Mouse (Mus musculus) liver, adult (tissue): Measurements from ENCODE around the gene Doxl2.

Source experiments
- GATA4 ChIP-seq: IDR thresholded peaks from 2 replicates; pipeline ENCODE4 v1.6.1; 2014; ENCODE audit warnings: mild to moderate bottlenecking, low read length; ENCODE audit not compliant: insufficient replicate concordance

The Doxl2 gene

DNA sequence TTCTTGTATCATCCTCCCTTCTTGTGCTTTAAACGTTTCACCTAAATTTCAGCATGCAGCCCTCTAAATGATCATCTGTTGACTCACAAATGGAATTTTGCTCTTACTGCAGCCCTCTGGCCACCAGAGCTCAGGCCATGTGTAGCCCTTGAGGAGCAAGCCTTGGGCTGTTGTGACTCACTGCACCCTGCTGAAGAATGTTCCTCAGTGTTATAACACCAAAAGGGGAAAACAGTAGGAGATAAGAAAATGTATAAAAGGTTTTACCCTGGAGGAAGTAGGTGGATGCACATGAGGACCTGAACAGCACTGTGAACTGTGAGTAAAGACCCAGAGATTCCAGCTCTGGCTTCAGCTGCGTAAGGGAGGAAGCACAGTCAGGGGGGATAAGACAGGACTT, at the start of gene Doxl2:
Gene Doxl2 (plus strand): TSS at position 301 of the 400 bp plus-strand sequence.
- no peak for TF ChIP-seq GATA4

DNA sequence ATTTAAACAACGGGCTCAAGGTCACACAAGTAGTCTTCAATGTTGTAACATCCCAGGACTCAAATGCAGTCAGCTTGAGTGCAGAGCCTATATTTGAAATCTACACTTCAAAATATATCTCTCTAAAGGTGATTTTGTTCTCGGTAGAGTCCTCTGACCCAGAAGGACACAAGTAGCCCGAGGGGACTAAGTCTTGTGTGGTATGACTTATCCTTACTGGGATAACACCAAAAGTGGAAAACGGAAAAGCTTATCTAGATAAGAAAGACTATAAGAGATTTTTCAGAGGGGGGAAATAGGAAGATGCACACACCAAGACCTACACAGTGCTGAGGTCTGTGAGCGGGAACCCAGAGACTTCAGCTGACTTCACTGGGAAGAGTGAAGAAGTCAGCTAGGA, 45.2 kb upstream of the Doxl2 start, which contains the start of gene 1600015I10Rik:
Gene 1600015I10Rik (plus strand): TSS at position 301 of the 400 bp plus-strand sequence.
- TF ChIP-seq GATA4: no peak

DNA sequence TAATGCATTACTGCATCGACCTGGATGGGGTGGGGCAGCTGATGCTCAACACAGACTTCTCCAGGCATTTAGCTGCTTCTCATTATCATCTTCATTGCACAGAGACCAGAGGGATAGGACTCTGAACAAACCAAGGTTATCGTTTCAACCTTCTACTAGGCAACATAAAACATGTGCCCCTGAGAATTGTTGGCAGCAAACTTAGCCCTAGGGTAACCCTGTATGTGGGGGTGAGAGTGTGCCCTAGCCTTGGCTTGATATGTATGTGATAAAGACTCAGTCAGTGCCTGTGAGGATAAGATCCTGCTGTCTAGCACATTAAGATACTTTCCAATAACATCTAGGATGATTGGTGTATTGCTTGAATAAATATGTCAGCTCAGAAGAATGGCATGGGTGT, 25.2 kb upstream of the Doxl2 start:
- TF ChIP-seq GATA4: no peak

DNA sequence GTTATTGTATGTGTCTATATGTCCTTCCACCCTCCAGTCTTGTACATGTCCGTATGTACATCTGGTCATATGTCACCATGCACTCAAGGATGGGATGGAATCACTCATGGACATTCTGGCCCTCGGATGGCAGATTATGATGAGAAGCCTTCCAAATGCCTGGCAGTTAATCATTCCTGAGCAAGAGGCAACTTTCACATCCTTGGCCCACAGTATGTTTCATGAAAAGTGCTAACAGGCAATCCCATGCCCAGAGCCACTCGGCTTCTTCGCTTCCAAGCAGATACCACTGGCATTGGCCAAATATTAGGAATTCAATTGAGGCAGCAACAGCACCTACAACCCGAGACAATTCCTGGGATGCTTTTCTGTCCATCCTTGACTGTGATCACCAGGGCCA, 24.1 kb upstream of the Doxl2 start:
- TF ChIP-seq GATA4: no peak

DNA sequence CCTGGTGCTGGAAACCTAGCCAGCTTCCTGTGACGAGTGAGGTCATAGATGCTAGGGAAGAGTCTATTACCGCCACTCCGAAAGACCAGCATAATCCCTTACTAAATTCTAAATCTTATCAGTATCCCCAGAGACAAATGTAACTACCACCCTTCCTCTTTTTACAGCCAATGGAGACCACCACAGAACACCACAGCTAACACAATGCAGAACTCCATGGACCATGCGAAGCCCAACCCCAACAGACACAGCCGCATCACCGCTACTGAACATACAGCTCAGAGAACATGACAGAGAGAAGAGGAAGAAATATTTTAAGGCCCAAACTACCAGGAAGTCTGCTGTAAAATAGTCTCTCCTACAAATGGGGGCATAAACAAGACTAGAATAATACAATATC, 23.1 kb upstream of the Doxl2 start:
- TF ChIP-seq GATA4: no peak

DNA sequence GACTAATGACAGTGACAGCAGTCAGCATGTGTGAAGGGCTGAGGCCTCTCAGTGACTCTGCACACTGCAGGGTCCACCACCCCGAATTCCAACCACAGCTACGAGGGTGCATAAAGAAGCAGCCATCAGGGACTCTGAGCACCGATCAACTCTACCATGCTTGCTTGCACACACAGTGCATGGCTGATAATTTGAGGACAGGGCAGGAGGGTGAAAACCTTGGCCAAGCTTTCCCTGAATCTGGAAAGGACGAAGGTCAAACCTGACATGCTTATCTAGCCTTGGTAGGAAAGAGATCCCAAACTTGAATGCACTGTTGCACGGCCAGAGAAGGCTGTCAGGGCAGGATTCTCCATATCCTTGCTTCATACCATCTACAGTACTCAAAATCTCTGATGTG, 21.5 kb upstream of the Doxl2 start:
- TF ChIP-seq GATA4: no peak

DNA sequence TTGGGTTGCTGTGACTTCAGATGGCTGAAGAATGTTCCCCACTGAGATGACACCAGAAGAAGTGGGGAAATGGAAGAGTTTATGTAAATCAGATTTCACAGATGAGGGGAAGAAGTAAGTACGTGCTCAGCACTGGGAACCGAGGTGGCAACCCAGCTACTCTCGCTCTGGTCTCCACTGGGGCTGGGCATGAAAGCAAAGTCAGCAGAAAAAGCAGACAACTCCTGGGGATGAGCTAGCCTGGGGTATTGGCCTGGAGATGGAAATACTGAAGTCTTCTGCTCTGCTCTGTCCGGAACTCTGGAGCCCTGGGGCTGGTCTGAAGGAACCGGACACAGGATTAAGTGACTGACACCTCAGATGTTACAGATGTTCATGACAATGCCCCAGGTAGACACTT, 20.6 kb upstream of the Doxl2 start:
- TF ChIP-seq GATA4: no peak

DNA sequence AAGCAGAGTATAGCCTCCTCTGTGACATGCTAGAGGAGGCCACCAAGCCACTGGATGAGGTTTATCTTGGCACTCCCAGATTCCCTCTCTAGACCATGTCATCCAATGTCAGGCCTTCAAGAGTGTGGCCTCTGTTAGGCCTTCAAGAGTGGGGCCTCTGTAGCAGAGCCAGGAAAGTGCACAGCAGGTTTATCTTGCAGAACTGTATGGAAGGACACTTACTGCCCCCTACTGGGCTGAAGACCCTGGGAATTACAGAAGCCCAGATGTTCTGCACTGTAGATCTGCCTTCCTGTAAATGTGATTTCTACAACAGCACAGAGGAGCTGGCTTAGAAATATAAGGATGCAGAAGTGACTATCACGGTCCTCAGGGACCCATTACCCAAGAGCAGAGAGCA, 19.8 kb upstream of the Doxl2 start:
- TF ChIP-seq GATA4: no peak

DNA sequence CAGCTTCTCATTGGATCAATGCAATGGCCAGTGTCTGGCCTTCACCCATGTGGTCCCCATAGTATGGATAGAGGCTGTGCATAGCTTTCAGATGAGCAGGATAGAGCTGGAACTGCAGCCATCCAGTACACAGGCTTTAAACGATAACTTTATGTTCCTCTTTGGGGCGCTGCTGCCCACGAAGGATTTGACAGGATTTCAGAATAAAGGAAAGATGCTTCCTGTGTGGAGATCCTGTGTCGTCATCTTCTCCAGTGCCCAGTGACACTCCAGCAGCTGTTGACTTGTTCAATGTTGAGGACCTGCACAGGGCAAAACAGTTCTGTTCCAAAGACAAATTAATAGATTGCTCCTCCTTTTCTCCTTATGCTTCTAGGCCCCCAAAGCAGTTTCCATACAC, 18.0 kb upstream of the Doxl2 start:
- TF ChIP-seq GATA4: no peak

DNA sequence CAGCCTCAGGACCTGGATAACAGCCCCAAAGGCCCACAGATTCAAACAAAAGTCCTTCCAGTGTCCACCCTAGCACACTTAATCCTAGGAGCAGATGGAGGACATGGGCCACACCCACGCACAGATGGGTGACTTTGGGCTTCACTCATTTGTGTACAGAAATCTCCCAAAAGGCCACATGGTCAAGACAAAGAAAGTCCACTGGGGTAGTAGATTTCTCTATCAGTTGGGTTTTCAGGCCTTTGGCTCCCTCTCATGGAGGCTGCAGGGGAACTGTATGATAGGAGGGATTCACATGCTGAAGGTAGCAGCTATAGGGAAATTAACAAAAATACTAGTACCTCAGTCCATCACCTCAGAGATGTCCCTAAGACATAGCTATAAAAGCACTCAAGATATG, 16.7 kb upstream of the Doxl2 start:
- no peak for TF ChIP-seq GATA4

DNA sequence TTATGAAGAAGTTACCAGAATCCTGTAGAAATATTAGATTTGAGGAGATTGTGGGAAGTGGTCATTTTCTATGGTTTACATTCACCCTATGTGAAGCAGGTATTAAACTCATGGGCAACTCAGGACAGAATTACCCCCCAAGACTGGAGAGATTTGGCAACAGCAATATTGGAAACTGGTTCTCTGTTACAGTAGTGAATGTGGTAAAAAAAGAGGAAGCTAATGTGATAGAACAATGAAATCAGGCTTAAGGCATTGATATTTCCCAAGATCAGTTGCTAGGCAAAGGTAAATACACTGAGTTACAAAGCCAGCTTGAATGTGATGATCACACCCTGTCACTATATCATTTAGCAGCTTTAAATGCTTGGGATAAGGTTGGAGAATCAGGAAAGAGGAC, 6.9 kb upstream of the Doxl2 start:
- TF ChIP-seq GATA4: no peak

DNA sequence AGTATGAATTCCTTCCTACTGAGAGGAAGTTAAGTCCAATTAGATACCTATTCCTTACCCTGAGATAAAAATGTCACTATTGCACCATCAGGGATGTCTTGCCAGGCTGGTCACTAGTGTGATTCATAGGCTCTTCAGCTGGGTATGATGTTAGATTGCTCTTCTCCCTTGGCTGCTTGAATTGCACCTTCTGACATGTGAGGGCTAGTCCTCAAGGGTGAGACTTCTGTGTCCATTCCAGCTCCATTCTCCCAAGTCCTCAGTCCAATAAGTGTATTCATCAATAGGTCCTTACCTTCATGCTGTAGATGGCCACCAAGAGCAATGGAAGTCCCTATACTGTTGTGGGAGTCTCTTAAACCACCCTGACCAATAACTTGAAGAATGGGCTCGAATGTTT, 4.9 kb downstream of the Doxl2 start:
- TF ChIP-seq GATA4: no peak

DNA sequence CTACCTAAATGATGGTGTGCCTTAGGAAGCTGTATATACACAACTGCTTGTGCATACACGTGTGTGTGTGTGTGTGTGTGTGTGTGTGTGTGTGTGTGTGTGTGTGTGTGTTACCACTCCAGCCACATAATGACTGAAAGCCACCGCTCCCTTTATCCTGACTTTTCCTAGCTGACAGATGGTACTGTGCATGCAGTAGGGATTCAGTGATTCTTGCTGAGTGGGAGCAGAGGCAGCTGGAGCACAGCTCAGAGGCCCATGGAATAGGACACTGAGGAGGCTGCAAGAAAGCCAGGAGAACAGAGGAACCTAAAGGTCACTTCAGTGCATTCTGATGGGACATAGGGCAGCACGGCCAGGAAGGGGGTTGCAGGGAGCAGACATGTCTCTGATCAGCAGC, 7.5 kb downstream of the Doxl2 start:
- no peak for TF ChIP-seq GATA4

DNA sequence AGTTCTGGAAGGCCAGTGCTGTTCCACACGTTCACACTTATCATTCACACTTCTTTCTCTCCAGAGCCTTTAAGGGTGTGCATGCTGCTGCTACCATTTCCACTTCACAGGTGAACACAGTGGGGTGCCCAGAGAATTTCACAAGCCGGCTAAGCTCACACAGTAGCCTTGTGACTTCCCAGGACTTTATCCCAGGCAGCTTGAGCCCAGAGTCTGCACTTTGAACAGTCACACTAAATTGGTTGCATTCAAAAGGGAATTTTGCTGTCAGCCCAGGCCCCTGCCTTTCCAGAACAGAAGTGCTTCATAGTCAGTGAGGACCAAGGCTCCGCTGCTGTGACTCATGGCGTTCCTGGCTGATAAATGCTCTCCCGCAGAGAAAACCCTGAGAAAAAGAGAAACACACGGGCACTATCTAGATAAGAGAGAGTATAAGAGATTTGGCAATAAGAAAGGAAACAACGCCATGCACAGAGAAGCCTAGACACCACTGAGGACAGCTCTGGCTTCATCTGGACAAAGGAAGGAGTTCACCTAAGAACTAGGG, 11.8 kb downstream of the Doxl2 start, which contains the start of gene Svs1:
Gene Svs1 (plus strand): TSS at position 418 of the 547 bp plus-strand sequence.
- no peak for TF ChIP-seq GATA4

DNA sequence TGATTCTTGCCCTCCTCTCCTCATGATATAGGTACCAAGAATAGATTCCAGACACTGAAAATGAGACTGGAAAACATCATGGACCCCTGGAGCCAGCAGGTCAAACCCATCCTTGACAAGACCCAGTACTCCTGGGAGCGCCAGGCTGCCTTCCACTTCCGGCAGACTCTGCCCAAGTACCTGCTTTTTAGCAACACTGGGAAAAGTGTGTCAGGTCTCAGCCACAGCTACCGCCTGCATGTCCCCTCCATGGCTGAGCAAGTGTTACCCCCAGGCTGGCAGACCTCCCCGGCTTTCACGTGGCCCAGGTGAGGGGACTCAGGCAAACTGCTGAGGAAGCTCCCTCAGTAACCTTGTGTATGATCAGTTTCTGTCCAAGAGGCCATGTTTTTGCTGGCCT, 15.2 kb downstream of the Doxl2 start:
- TF ChIP-seq GATA4: no peak

DNA sequence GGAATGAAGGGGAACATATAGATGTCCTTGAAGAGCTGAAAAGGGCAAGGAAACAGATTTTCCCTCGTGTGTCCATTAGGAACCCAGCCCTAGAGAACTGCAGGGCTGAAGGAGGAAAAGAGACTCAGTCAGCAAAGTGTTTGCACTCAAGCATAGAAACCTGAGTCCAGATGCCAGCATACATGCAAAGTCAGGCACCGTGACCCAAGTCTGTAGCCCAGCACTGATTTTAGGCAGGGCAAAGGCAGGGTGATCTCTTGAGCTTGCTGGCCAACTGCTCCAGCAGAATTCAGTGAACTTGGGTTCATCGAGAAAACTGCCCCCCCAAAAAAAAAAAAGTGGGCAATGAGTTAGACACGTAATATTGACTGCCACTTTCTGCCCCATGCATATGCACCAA, 17.2 kb downstream of the Doxl2 start:
- no peak for TF ChIP-seq GATA4

DNA sequence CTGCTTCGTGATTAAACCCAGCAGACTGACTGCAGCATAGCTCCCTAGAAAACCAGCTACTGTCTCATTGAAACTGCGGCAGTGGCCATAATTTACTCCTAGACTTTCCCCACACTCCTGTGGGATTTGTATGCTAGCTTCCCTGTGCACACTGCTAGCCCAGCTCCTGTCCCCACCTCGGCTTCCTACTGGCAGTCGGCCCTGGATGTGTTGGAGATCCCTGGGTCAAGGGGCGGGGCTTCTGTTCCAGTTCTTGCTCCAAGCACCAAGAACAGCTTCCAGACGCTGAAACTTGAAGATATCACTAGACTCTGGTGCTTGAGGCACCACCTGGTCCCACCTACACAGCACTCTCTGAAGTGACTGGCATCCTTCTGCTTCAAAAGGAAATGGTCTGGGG, 23.4 kb downstream of the Doxl2 start:
- no peak for TF ChIP-seq GATA4

DNA sequence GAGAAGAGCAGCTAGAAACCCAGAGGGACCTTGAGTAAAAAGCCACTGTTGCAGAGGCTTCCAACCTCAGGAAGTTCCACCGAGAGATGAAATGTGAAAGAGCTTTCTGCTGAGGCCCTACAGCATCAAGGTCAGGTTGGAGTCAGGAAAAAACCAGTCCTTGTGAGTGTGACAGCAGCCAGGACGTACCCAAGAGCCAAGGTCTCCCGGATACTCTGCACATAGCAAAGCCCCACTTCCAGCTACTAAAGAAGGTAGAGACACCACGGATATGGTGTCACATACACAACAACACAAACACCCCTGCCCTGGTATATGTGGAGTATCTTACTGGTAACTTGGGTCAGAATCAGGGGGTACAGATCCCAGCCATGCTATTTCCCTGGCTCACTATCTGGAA, 24.0 kb downstream of the Doxl2 start:
- no peak for TF ChIP-seq GATA4

DNA sequence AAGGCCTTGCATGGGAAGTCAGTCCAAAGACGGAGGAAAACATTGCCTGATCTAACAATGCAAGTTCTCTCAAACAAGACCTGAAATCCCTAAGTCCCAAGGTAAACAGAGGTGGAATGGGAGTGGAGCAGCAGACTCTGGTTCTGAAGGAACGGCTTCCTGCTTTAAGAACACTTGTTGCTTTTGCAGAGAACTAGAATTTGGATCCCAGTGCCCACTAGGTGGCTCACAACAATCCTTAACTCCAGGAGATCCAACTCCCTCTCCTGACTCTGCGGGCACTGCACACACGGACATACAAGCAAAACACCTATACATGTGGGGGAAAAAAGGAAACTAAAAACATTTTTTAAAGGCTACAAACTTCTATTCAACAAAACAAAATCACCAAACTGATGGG, 28.6 kb downstream of the Doxl2 start:
- TF ChIP-seq GATA4: no peak

DNA sequence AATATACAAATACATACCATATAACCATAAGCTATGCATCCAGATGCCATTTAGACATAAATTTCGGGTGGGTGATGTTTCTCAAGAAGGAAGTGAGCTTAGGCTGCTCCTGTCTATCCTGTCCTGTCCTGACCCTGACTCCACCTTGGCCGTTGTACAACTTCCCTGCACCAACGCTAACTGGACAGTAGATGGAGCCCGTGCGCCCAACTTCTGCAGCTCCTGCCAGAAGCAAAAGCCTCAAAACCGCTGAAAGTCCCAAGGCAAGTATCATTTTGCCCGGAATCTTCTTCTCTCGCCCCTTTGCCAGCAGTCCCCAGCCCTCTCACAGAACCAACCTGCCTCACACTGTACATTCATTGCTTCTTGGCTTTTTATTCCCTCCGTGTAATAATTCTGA, 33.2 kb downstream of the Doxl2 start:
- no peak for TF ChIP-seq GATA4
